Mouse (Mus musculus) layer of hippocampus, postnatal 10 days (tissue): ENCODE measurements at regions not wholly inside any gene's neighbourhood (a gene's known extent, or its start where the extent isn't known, plus 50 kb on each side); places are given as distances from the start of the nearest gene placed in this dataset.

Experiments used
- DNase-seq, 2 experiments: peaks; one replicate each; pipeline ENCODE4 v3.0.0; 2021; ENCODE audit warnings: low spot score in 2 of 2

DNA sequence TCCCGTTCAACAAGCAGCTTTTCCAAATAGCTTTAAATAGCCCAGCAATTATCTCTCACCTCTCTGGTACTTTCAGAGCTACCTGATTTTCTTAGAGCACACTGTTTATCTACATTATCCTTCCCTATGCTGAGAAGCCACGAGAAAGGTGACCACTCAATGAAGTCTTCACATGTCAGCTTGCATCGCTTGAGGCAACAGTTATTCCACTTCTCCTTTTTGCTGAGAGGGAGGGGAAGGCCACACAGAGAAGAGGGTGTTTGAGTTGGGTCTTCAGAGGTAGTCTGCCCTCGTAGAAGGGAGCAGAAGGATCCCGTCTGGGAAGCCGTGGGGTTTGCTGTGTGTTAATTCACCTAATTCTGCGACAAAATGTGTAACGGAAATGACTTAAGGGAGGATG, 106.3 kb upstream of the Arid2 start:
- no peak for DNase-seq

DNA sequence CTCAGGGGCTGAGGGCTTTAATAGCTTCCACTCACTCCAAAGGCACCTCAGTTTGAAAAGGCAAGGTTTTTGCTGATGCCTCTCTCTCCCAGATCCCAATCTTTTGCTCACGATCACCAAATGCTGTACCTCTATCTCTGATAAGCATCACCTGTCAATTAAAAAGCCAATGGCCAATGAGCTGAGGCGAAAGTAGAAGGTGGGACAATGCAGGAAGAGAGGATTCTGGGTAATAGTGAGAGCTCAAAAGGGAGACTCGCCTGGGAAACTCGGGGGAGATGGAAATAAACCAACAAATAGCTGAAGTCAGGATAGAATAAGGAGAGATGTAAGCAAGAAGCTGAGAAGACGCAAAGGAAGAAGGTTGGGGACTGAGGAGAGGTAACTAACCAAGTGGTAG, 105.0 kb upstream of the Arid2 start:
- DNase-seq = no peak

DNA sequence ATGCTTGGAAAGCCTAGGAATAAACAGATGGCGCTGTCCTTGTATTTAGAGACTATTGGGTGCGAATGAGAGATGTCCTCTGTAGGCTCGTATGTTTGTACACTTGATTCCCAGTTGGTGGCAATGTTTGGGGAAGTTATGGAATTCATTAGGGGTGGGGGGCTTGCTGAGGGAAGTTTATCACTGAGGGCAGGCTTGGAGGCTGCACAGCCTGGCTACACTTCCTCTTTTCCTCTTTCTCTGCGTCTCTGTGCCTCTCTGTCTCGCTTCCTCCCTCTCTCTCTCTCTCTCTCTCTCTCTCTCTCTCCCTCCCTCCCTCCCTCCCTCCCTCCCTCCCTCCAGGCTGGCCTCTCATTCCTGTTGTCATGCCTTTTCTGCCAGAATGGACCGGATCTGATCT, 104.2 kb upstream of the Arid2 start:
- no peak for DNase-seq

DNA sequence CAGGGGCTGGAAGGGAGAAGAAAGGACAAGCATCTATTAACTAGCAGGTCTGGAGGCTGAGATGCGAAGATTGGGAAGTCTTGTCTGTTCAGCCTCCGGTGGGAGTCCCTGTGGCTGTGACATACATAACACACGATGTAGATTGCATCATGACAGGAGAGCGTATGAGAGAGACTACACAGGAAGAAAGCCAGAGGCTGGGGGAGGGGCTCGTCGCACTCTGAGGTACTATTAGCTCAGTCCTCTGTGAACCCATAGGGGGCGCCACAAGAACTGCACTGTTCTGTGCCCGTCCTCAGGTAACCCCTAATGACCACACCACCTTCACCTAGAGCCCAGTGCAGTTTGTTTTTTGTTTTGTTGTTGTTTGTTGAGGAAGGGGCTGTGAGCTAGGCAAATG, 102.7 kb upstream of the Arid2 start:
- no peak for DNase-seq

DNA sequence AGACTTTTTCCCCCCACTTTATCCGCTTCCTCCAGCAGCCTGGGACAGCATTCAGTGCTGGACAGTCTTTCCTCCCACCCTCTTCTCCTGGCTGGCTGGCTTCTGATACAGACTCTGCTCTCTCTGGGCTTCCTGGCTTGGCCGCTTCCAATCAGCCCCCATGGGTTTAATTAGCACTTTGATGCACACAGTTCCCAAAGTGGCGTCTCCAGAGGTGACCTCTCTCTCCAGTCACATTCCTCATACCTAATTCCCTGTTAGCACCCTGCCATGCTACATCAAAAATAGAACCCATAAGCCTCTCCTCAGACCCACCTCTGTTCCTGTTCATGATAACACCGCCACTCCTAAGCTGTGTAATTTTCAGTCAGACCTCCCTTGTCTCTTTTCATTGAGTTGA, 101.9 kb upstream of the Arid2 start:
- no peak for DNase-seq

DNA sequence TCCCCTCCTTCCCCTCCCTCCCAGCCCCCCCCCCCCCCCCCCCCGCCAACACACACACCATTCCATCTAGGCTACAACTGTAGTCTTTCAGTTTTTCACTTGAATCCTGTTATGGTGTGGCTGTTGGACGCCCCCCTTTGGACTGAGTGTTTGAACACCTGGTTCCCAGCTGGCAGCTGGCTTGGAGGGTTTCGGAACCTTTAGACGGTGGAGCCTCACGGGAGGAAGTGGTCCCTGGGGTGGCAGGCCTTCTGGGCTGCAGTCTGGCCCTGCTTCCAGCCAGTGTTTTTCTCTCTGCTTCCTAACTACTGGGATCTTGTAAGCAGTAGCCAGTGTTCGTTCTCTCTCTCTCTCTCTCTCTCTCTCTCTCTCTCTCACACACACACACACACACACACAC, 101.4 kb upstream of the Arid2 start:
- no peak for DNase-seq

DNA sequence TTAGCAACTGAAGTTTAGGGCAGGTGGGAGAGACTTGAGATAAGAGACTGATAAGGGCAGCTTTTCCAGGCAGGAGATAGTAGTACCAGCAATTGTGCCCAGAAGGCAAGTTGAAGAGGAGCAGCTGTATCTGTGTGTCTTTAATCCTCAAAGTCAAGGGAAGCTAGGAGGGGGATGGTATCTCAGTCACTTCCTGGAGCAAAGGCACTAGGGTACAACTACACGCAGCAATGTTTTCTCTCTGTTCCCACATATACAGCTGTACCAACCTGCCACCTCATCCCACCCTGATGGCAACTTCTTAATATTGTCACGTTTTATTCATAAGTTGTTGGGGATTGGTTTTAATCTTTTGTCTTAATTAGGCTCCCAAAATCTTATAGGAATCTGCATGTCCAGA, 97.8 kb upstream of the Arid2 start:
- DNase-seq = no peak

DNA sequence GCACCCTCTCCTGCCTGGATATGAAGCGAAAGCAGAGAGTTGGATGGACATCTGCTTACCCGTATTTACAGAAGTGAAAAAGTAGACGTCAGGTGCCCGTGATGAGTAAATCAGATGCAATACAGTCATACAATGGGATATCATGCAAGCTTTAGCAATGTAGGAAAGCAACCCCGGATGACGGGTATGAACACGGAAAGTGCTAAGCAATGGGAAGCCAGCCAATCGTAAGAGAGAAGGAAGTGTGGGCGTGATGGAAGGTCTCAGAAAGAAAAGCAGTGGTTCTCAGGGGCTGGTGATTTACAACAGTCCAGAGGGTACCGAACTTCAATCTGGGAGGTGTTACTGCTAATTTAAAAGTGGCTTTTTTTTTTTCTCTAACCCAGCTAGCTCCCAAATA, 89.9 kb upstream of the Arid2 start:
- no peak for DNase-seq

DNA sequence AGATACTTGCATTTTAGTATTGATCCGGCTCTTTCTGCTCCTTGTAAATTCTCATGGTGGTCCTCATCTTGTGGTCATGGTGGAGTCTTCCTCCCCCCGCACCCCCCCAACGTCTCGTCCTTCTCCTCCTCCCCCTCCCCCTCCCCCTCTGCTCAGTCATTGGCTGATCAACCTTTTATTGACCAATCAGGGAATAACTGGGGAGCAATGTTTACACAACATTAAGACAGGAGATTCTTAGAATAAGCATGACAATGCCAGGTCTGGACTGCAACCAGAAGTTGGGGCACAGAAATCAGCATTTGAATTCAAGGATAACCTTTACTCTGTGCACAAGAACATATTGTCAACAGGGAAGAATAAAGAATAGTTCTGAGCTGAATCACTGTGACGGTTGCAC, 89.4 kb upstream of the Arid2 start:
- DNase-seq = no peak

DNA sequence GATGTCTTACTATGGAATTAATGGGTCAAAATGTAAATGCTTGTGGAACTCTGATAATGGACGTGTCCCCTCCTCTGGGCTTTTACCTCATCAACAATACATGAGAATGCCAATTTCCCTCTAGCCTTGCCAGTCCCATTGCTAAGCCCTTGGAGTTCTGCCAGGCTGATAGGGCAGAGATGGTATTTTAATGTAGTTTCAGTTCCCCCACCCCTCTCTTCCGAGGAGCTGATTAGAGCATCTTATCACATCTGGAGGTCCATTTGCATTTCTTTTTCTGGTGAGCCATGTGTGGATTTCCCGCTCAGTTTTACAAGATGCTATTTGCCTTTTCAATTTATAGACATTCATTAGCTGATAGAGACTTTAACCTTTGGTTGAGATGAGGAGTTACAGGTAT, 86.0 kb upstream of the Arid2 start:
- no peak for DNase-seq

DNA sequence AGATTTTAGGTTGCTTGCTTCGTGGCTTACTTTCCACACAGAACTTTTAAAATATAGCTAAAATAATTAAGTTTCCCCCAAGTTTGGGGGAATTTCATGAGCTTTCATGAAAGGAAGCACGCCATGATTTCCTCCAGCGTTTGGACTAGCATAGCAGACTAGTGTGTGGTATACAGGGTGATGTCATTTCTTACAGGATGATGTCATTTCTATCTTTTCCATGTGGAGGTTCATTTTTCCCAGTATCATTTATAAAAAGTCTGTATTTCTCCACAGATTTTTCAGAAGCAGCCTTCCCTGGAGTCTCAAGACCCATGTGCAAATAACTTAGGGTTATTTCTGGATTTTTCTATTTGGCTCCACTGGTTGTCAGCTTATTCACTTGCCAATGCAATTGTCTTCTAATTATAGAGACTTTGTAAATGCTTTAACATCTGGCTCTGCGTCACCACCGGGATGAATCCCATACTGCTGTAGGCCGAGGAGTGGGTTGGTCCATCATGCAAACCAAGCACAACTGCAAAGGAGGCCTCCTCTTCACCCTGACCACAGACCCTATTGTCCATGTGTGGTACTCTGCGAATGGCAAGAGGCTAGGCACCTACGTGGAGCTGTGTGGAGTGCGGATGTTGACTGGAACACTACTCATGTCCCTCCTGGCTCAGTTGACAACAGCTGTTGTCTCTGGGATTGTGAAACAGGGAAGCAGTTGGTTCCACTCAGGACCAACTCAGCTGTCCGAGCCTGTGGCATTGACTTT, 85.4 kb upstream of the Arid2 start:
- no peak for DNase-seq

DNA sequence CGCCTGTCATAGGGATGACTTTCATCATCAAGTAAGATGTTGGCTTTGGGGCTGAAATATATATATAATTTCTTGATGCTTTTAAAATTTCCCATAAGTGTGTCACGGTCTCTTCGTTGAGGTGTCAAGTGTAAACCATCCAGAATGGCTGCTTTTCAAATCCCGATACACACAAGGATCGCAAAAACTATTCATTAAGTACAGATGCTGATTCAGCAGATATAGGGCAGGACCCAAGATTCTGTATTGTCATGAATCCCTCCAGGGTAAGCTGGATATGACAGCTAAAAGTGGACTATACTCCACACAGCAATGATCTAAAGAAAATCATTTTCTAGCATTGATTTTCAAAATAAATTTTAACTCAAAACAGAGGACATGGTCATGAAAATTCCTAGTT, 83.1 kb upstream of the Arid2 start:
- no peak for DNase-seq

DNA sequence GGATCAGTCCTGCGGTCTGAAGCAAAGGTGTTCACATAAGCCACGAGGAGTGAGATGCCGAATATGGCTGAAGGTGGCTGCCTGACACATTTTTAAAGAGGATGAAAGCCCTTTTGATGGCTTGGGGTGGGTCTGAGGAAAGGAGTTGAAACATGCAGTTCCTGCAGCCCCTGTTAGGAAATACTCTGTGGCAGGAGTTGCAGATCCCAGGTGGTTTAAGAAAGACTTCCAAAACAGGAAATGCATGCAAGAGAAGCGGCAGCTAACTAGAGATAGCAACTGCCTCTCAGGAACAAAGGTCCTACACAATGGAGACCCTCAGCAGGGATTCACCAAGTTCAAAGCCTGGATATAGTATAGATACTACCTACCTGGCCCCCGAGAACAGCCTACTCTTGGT, 82.7 kb upstream of the Arid2 start:
- no peak for DNase-seq

DNA sequence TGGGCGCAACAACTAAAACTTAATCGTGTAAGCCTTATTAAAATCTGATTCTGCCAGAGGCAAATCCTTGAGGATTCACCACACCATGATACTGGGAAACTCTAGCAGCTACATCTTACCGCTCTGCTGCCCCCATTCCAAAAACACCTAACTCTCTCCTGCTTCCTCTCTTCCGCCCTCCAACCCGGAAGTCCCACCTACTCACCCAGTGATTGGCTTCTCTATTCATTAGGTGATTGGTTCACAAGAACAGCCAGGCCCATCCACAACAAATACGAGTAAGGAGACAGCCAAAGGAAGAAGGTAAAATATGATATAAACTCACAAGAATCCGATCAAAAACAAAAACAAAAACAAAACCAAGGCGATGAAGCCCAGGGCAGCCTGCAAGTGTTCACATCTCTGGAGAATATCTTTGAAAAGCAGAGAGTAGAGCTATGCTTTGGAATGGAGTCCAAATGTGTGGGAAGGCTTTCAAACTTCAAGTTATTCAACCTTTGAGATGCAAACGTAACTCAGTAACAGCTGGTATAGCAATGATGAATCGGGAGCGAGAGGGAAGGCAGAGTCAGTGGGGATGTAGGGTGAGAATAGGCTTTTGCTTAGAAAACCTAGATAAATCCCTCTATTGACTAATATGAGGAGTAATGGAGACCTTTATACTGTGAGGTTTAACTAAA, 76.5 kb upstream of the Arid2 start:
- no peak for DNase-seq

DNA sequence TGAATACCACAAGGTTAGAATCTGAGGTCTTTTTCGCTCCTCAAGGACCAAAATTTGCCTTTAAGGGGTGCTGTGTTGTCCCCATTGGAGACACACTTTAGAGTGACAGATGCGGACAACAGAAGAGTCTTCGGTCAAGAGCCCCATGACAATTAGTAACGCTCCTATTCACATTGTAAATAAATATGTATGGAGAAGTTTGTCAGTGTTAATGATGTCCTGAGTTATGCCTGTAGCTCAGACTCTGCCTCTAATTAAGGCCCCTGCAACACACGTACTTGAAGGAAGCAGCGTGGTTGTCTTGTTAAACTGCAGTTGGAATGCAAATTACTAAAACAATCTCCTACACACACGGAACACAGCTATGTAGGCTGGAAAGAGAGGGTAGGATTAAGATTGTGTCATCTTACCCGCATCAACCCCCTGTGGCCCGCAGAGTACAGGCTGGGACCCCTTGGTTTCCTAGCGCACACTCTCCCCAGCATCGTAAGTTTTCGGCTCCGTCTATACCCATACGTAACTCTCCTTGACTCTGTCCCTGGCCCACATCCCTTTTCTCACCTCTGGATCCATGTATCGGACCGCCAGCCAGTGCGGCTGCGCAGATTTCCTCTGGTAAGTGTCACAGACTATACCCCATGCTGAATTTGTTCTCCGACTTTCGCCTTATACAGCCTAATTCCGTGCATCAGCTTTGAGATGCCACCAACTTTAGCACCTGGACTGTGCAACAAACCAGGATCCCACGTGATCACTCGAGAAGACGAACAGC, 73.6 kb upstream of the Arid2 start:
- no peak for DNase-seq

DNA sequence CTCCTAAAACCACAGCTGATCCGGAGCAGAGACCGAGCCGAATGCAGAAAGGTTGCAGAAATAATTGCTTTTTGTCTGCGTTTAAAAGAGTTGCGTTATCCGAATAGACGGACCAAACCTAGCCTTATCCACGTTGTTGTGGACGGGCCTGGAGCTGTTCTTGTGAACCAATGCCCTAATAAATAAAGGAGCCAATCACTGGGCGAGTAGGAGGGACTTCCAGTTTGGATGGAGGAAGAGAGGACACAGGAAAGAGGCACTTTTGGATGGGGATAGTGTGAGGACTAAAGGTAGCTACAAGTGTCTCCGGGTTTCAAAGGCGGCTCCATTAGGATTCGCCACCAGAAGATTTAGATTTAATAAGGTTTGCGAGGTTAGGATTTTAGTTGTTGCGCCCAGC, 69.4 kb upstream of the Arid2 start:
- no peak for DNase-seq

DNA sequence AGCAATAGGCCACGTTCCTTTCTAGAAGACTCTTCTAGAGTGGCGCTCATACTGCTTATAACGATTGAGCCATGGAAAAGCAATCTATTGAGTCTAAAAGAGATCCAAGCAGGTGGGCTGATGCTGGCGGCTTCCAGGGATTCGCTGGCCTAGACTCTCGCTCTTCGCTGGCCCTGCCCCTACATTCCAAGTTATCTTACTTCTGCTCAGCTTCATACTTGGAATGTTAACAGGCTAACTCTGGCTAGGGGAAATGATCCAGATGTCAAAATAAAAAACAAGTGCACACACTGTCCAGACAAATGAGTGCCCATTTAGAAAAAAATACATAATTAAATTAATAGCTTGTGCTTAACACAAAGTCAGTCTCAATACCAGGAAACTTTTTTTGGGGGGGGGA, 67.6 kb upstream of the Arid2 start:
- DNase-seq = no peak

DNA sequence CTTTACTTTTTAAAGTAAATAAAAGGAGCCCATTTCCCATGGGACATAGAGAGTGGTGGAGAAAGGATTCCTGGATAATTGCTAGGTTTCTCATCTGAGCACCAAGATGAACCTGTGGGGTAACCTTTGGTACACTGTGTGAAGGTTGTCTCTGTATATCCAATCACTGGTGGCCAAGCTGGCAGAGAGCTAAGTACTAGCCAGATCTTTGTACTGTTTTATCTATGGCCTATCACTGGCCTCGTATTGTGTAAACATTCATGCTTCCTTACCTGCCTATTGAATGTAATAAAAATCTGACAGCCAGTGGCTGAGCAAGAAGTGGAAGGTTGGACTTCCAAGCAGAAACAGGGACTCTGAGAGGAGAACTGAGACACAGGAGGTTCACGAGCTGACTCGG, 55.3 kb upstream of the Arid2 start:
- DNase-seq = no peak

DNA sequence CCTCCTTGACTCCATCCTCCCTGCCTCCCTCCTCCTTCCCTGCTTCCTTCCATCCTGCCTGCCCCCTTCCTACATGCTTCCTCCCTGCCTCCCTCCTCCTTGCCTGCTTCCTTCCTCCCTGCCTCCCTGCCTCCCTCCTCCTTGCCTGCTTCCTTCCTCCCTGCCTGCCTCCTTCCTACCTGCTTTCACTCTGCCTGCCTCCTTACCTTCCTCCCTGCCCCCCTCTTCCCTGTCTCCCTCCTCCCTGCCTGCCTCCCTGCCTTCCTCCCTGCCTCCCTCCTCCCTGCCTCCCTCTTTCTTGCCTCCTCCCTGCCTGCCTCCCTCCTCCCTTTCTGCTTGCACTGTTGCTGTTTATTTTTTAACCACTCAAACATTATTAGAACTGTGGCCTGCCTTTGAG, 54.2 kb upstream of the Arid2 start:
- DNase-seq = no peak

DNA sequence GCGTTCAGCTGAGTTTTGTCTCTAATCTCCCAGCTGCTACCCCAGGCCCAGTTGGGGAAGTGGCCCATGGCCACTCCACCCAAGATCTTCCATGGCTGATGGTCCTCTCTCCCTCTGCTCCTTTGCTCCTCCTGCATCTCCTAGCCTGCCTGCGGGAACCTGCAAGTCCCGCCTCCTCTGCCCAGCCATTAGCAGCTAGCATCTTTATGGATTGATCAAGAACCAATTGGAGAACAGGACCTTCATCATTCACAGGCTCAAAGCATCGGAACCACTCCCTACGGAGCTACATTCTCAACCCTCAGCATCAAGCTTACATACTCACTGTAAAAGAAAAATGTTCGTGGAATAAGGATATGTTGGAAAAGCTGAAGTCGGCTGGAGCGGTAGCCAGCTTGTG, 52.5 kb upstream of the Arid2 start:
- DNase-seq = no peak
